Mouse (Mus musculus) forebrain, embryonic 12.5 days (tissue): ENCODE data around the gene Ppil6. TPM values are rescaled to one million over a fixed set of nuclear protein-coding genes. Genes with fewer than 3 reads are reported as not detected.

Experiments
- ATAC-seq: fragments of 200-750 bp; cut with Nextera tagmentation; 2 replicates; pipeline ENCODE4 v1.8.0; 2017; ENCODE audit warnings: moderate TSS enrichment; ENCODE audit not compliant: low FRiP score
- H3K27ac ChIP-seq: fragments of 300-500 bp; sonication (generic); 2 replicates; pipeline ENCODE4 v1.5.1; 2016; ENCODE audit warnings: mild to moderate bottlenecking
- H3K27me3 ChIP-seq: fragments of 300-500 bp; sonication (generic); 2 replicates; pipeline ENCODE4 v1.6.1; 2016; ENCODE audit warnings: mild to moderate bottlenecking
- H3K36me3 ChIP-seq: fragments of 300-500 bp; sonication (generic); replicated peaks from 2 replicates; pipeline ENCODE4 v1.6.1; 2016; ENCODE audit warnings: mild to moderate bottlenecking
- H3K4me1 ChIP-seq: fragments of 300-500 bp; sonication (generic); 2 replicates; pipeline ENCODE4 v1.6.1; 2016
- H3K4me2 ChIP-seq: fragments of 300-500 bp; sonication (generic); 2 replicates; pipeline ENCODE4 v1.6.1; 2016; ENCODE audit warnings: mild to moderate bottlenecking, moderate library complexity
- H3K4me3 ChIP-seq: fragments of 300-500 bp; sonication (generic); replicated peaks from 2 replicates; pipeline ENCODE4 v1.5.1; 2016; ENCODE audit warnings: mild to moderate bottlenecking
- H3K9ac ChIP-seq: fragments of 300-500 bp; sonication (generic); 2 replicates; pipeline ENCODE4 v1.6.1; 2016; ENCODE audit warnings: mild to moderate bottlenecking
- H3K9me3 ChIP-seq: fragments of 300-500 bp; sonication (generic); 2 replicates; pipeline ENCODE4 v1.6.1; 2016
- WGBS: fragments of 180-500 bp; shearing (Covaris S2); methylation state at CpG from one replicate; pipeline ENCODE4 v1.1.7; 2016; 5-methylcytosine and 5-hydroxymethylcytosine counted together
- polyA plus RNA-seq: library from polyadenylated mRNA; unstranded; fragments of >200 nt; fragmentation: Nextera tagmentation; extraction: Ambion mirVana; gene quantifications from 2 replicates; pipeline ENCODE4 v1.2.1, GENCODE M21; 2016

Ppil6 gene
- polyA plus RNA-seq, 1 experiment from 2014 or later: 1.7 TPM

DNA sequence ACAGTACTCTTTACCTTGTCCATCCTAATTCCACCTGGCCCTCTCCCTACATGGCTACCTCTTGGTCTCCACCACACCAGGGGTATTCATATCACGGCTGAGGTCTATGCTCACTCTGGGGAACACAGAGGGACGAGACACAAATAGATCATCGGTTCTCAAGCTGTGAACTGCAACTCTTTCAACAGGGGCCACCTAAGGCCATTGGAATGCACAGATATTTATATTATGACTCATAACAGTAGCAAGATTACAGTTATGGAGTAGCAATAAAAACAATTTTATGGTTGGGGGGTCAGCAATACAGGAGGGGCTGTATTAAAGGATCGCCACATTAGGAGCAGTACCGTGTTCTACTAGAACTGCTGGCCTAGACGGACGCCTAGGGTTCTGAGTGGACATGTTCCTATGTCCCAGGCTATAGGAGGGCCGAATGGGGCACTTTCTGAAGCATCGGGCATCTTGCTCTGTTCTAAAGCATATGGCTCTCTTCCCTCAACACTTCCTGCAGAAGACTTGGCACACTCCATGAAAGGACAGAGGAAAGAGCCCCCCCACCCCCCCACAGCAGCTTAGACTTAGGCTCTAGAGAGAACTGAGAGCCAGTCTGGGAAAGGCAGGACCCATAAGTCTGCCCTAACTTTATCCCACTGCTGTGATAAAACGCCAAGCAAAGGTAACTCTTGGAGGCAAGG, 71.6 kb downstream of the Ppil6 start:
- 93% methylated on average over 10 of the region's 10 CpGs for WGBS
- Histone ChIP-seq H3K4me2 (no peak overlapping the region), H3K4me3 (no peak overlapping the region), H3K4me1 (no peaks in the 10 kb centered on the region), H3K27ac (no peak overlapping the region), H3K9ac (no peak overlapping the region), H3K27me3 (no peaks in the 10 kb centered on the region), H3K9me3 (peaks cover 10% of the 10 kb centered on the region), H3K36me3 (no peaks in the 10 kb centered on the region)
- no peak for ATAC-seq

Other genes starting within 250 kb of the Ppil6 start
- 20.9 and 21.2 TPM in 2 replicates for gene Fig4, start 187.2 kb upstream of the Ppil6 start, polyA plus RNA-seq
- gene Ak9, start 186.5 kb upstream of the Ppil6 start, polyA plus RNA-seq: 0.06 and 0.11 TPM in 2 replicates
- 20.6 and 20.8 TPM in 2 replicates for gene Zbtb24, start 40.1 kb upstream of the Ppil6 start, polyA plus RNA-seq
- gene Mical1, start 14.1 kb upstream of the Ppil6 start, polyA plus RNA-seq: 48.8 and 50.3 TPM in 2 replicates
- 52.2 and 52.3 TPM in 2 replicates for gene Smpd2, start 70 bp upstream of the Ppil6 start, polyA plus RNA-seq
- gene Cd164, start 29.0 kb downstream of the Ppil6 start, polyA plus RNA-seq: 104 and 110 TPM in 2 replicates
- gene Ccdc162, start 226.2 kb downstream of the Ppil6 start, polyA plus RNA-seq: 0.31 and 0.88 TPM in 2 replicates